Mouse (Mus musculus) CD8-positive naive resting alpha-beta T cell, adult 2 months (primary cell): ENCODE results near the gene Mlycd.

Experiments
- DNase-seq, 2 experiments: peaks; one replicate each; pipeline ENCODE4 v3.0.0; 2022; ENCODE audit warnings: low read depth in 2 of 2, low spot score in 2 of 2

Gene Mlycd

DNA sequence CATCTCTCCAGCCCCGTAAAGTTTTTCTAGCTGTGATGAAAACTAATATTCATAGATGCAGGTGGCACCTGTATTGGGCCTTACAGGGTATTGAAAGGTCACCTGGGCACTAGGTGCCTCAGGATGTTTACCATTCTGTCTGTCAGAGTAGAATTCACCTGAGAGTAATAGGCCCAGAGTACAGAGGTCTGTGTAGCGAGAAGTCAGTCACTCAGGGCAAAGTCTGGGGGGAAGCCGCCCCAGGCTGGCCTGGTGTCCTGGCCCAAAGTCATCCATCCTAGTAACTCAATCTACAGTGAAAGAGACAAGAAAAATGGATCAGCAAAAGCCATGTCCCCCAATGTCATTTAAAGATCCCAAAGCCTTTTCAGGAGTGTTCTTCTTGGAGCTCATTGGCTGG, 6.2 kb downstream of the Mlycd start:
- no peak for DNase-seq

DNA sequence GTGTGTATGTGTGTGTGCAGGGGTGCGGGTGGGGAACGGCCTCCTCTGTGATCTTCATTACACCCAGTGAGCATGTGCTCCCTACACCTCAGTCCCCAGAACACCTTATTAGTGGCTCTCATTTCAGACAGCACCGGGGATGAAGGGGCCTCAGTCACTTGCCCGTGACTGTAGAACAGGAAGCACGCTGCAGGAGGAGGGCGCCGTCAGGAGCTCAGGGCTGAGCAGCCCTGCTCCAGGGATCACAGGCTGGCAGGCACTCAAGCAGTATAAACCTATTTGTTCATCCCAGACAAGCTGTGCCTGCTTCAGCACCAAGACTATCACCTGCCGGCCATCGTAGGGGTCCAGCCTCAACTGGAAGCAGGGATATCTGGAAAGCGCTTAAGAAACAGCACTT, 9.2 kb downstream of the Mlycd start:
- DNase-seq: no peak

DNA sequence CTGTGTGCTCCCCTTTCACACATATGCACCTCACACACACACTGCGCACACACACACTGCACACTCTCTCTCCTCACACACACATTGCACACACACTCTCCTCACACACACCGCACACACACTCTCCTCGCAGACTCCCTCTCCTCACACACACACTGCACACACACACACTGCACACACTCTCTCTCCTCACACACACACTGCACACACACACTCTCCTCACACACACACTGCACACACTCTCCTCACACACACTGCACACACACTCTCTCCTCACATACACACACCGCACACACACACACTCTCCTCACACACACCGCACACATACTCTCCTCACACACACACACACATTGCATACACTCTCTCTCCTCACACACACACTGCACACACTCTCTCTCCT, 10.0 kb downstream of the Mlycd start:
- no peak for DNase-seq

DNA sequence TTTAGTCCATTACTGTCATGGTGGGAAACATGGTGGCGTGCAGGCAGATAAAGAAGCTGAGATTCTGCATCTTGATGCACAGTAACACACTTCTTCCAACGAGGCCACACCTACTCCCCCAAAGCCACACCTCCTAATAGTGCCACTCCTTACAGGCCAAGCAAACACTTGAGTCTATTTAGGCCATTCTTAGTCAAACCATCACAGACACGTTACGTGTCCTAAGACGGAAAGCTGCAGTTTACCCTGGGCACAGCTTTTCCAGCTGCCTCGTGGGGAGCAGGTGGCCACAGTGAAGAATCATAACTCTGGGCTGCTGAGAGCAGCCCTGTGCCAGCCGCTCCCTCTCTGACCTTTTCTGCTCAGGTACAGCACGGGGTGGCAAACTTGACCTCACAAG, 13.6 kb downstream of the Mlycd start:
- DNase-seq: no peak

DNA sequence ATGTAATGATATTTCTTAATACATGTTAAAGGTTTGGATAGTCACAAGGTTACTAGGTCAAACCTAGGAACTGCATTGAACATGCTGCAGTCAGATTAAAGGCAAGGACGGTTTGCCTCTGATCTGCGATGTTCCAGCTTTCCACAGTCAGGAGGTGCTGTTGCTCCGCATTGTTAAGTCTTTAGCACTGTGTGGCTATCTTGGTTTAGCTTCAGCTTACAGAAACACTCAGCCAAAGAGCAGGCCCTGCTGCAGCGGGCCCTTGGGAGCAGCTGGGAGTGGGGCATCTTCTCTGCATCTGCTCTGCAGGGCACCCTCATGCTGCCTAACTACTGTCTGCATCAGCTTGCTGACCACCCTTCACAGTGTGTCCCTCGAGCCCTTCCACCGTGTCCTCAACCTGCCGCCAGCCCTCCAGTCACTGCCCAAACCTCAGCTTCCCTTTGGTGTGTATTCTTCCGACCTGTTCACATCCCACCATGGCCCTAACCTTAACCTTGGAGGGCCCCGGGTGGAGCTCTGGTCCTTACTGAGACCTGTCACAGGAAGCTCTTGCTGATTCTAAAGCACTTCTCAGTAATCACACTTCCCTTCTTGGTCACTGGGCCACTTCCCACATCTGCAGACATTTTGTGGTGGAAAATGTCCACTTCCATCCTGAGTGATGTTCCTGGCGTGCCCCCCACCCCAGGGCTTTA, 17.5 kb downstream of the Mlycd start:
- no peak for DNase-seq

DNA sequence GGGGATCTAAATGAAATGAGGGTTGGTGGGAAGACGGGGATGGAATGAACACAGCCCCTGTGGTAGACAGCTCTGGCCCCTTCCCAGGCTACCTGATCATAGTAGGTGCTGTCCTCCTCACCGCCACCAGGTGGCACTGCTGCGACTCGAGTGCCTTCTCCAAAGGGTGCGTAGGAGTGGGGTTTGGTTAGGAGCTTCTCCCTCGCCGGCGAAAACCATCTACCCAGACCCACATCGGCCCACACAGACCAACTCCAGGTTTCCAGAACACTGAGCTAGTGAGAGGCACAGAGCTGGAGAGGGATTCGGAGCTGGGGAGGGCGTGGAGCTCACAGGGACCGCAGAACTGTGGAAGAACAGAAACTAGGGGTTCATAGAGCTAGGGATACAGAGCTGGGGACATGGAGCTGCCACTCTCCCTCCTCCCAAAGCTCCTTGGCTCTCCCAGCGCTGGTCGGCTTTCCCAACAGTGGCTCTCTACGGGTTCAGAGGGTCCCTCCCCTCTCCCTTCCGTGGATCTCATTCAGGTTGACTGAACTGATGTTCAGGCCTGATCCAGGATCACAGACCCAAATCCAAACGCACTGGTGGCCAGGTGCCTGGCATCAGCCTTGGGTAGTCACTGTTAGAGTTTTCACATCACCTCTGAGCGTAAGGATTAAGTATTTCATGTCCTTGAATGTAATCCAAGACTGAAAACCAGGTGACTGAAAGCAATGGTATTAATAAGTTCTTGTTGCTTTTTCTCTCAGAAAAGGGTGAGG, 18.2 kb downstream of the Mlycd start:
- peak; percentile 63 to 70 for DNase-seq

DNA sequence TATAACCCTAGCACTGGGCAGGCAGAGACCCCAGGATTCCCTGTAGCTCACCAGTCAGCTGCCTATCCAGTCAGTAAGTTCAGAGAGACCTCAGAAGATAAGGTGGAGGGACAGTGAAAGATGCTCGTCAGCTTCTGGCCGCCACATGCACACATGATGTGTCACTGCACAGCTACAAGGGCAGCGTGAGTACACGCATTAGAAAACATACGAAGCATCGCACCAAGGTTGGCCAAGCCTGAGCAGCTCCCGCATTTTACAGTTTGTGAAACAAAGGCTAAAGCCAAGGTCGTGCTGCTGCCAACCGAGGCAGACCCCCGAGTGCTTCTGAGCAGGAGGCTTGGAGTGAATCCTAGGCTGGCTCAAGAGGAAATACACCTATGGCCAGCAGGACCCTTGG, 18.9 kb downstream of the Mlycd start:
- DNase-seq: no peak

DNA sequence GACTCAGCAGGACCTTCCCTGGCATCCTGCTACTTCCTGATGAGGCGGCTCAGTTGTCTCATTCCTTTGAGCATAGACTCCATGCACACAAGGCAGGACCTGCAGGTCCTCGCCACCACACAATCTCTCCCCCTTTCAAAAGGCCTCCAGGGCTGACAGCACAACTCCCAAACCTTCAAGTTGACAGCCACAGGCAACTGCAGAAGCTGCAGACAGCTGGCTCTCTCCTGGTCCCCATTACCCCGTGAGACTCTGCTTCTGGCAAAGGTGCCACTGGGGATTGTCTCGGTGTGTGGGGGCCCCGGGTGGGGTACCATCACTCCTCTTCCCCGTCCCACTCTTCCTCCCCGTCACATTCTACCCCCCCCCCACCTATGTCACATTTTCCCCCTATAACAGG, 25.6 kb downstream of the Mlycd start:
- DNase-seq: no peak

DNA sequence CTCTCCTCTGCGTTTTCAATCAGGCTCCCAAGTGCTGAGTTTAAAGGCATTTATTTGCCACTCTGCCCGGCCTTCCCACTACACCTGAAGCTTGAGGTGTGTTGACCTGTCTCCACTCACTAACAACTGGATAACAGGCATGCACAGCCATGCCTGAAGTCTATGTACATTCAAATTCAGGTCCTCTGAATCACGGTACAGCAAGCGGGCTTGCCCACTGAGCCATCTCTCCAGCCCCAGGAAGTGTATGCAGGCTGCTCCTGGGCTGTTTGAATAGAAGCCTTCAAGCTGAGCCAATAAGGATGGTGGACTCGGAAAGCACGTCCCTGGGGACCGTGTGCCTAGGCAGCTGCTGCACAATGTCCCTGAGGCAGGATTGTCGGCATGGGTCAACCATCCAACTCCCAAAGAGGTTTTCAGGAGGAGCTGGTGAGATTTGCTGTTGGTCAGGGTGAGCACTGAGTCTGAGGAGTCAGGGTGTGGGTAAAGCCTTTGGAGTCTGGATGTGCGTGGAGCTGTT, 27.0 kb downstream of the Mlycd start:
- no peak for DNase-seq

DNA sequence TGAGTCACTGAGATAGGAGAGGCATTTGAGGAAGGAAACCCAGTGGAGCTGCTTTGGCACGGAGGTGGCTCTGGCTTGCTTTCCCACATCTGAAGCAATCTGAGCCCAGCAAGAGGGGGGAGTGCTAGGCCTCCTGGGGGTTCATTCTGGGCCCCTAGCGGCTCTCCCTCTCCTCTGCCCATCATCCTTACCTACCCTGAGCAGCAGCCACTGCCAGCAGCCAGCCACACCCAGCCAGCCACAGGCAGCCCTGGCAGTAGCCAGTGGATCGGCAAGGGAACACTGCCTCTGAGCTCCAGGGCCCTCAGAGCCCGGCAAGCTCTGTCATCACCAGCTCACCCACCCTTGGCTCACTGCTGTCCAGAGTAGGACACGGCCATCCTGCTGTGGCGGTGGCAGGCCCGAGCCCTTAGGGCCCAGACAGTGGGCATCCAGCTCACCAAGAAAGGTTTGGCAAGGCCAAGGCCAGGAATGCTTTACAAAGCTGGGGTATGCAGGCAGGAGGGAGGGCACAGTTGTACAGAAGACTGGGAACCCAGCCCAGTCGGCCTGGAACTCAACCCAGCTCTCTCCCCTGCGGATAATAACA, 27.5 kb downstream of the Mlycd start:
- peak; percentile 35 to 60 for DNase-seq

DNA sequence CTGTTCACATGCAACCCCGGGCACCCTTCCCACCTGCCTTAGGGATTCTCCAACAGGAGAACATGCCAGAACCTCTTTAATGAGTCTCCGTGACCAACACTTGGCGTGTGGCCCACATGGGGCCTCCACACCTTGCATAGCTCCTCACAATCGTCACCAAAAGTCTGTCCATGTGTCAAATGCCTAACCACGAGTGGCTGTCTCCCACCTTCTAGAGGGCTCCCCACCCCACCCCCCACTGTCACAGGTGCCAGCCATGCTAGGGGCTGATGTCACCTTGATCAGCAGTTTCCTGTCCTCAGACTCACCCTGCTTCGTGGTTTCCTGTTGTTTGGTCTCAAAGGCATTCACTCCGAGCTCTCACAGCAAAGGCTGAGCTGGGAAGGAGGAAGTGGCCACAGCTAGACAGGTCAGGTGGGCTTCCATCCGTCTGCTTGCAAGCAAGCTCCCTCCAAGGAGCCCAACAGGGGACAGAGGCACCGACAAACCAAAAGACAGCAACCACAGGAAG, 29.0 kb downstream of the Mlycd start:
- DNase-seq: peak; percentile 90 to 93

DNA sequence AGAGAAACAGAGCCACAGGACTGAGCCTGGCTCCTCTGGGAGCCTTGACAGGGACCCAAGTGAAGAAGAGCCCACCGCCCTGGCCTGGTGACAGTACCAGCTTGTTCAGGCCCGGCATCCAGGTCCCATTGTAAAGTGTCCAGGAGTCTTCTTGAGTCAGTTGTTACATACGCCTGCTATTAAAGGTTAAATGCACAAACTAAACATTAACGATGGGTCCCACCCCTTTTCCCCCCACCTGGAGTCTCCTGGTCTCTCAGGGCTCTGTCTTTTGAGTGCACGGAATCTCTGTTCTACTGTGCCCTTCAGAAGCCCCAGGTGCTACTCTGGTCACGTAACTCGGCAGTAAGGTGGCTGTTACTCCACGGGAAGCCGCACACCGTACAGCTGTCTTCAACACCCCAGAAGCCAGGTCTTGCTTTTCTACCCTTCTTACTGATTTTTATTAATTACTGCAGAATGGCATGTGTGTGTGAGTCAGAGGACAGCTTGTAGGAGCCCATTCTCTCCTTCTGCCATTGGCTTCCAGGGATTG, 29.6 kb downstream of the Mlycd start:
- peak in 1 of 2 experiments; percentile 32 for DNase-seq

DNA sequence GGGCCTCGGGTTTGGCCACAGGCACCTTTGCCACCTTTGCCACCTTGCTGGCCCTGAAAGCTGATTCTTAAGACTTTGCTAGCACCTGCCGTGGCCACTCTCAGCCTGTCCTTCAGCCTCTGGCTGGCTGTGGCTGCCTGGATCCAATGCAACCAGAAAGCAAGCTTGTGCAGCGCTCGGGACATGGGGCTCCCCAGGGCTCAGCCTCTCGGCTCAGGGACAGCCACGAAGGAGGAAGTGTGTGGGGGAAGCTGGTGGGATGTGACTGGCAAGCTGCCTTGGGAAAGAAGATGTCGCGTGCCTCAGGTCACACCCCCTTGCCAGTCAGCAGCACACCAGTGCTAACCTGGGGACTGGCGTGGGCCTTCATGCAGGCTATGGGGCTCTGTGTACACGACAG, 30.1 kb downstream of the Mlycd start:
- DNase-seq: peak in 1 of 2 experiments; percentile 23

DNA sequence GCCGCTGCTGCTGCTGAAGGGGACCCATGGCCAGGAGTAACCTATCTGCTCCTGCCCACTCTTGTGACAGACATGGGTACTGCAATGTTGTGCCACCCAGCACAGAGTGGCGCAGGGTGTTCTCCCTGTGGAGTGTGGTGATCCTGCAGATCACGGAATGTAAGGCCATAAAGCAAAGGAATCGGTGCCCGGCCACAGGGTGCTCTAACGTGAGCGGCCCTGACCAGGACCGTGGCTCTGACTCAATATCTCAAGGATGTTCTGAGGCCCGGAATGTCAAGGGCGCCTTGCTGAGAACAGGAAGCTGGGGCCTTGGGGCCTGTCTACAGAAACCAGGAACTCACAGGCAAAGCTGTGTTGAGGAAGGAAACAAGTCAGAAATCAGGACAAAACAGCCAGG, 30.9 kb downstream of the Mlycd start:
- DNase-seq: peak; percentile 27 to 48

DNA sequence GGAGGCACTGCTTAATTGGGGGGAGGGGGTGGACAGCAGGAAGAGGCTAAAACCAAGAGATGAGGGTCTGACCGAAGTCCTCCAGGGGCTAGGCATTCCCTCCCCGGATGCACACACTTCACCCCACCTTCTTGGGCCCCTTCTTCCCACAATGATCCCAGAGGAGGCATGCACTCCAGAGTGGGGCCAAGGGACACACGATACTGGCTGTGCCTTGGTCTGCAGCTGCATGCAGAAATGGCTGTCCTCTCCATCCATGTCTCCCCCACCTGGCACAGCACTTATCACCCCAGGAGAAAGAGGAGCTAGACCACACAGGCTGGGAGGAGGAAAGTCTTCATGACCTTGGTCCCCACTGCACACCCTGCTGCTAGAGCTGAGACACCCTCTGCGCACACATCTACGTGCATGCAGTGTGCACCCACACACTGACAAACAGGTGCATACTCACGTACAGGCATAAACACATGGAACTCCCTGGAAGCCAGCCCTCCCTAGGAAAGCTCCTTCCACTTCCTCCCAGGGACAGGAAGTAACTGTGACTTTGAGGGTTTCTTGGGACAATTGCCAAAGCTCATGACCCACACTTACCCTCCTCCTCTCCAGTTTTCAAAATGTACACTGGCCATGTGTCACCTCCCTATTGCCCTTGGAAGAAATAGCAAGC, 31.5 kb downstream of the Mlycd start:
- no peak for DNase-seq

DNA sequence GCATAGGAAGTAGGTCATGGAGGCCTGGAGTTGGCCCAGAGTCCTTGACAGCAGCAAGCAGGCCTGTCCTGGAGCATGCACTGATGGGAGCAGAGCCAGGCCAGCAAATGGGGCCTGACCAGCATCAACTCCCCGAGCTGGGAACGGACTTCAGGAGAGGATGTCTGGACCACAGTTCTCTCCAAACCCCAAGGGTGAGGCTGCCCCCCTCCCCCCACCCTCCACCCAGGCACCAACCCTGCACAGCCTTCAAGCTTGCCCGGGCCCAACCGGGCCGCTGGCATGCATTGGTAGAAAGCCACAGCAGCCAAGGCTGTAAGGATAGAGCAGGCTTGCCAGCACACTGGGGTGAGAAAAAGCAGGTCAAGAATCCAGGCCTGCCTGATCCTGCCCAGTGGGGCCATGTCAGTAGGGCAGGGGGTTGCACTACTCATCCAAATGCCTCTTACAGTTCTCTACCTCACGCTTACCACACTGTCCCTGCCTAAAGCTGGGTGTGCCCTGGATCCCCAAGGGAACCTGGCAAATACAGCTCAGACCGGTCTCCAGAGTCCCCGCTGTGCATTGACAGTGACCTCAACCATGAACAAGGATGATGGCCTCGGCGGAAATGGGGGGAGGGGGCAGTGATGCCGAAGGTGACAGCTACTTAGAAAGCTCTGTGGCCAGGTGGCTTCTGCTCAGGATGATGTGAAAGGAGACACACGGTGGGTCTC, 33.1 kb downstream of the Mlycd start:
- no peak for DNase-seq

DNA sequence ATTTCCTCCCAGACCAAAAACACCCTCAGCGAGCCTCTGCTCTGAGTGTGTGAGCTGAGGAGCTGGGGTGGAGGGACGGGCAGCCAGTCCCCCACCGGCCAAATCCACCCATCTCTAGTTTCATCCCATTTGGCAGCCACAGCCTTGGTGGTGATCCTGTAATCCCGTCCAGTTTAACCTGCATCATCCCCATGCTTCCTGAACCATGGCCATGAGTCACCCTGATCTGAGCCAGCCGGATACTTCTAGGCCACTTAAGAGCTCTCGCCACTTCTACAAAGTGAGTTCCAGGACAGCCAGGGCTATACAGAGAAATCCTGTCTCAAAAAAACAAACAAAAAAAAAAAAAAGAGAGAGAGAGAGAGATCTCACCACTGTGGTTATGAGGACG, 33.7 kb downstream of the Mlycd start:
- no peak for DNase-seq

DNA sequence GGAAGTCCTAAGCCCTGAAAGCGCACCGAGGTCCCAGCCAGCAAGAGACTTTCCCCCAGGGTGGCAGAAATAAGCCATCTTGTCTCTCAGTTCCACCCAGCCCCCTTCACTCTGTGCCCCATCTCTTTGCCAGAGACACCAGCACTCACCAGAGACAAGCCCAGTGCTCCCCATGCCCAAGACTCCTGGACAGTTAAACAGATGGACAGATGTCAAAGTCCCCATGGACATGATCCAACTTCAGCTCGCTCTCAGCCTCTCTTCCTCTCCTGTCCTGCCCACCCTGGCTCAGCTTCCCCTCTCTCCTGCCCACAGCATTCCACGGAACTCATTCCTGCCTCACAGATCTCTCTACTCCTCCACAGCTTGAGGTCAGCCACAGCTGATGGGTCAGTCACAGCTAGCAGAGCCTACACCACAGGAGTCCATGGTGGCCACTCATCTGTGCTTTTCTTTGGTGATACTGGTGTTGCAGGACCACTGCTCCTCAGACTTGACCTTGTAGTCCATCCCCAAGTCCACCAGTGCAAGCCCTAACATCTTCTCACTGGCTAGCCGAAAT, 34.2 kb downstream of the Mlycd start:
- no peak for DNase-seq

DNA sequence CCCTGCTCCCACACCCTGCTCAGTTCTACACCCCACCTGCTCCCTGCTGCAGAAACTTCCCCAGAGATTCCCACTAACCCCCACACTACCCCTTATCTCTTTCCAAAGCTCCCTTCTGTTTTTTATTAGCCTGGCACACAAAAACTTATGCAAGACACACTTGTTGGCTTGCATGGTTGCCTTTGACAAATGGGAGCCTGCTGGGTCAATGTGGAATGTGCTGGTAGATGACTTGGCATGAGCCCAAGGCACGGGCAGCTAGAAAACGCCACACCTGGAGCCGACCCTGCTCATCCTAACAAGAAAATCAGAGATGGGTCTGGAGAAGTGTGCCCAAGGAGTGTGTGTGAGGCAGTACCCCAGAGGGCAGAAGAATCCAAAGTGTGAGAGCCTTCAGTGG, 34.9 kb downstream of the Mlycd start:
- no peak for DNase-seq

DNA sequence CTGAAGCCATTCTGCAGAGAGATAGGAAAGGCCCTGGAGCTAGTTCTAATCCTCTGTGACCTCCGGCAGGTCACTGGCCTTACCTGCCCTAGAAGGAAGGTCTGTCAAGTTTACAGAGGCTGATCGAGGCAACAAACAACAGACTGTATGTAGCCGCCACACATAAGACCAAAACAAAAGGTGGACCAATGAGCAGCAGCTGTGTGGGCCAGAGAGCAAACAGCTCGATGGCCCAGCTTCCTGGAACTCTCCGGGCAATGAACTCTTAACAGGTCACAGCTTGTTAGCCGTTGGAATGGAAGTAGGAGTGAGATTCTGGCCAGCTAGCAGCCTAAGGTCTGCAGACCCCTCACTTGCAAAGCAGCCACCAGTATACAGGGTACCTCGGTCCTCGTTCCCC, 35.6 kb downstream of the Mlycd start:
- no peak for DNase-seq
